Mouse (Mus musculus): ENCODE data around the gene Tbc1d32.

GRCm38 (mm10) chr10:56181727-56182126 is 46.8 kb downstream of the Tbc1d32 start:
- TF ChIP-seq GATA1 (IDR thresholded peaks at IDR 0.05; ENCODE audit: low read depth, low read length) (no peak), EP300 (IDR thresholded peaks at IDR 0.05; ENCODE audit: low read depth in 1 of 2, low read length in 2 of 2) (no peak), ZMIZ1 (IDR thresholded peaks at IDR 0.05; ENCODE audit: low read depth, low read length) (no peak), CTCF (IDR thresholded peaks at IDR 0.05 in 2 of 3, conservative IDR thresholded peaks at IDR 0.05 in 1 of 3; ENCODE audit: control insufficient read depth in 1 of 3, insufficient read depth in 1 of 3, low read depth in 2 of 3, low read length in 3 of 3, poor library complexity in 1 of 3, severe bottlenecking in 1 of 3) (no peak), HCFC1 (IDR thresholded peaks at IDR 0.05; ENCODE audit: low read depth, low read length) (no peak), ELF1 (IDR thresholded peaks at IDR 0.05; ENCODE audit: low read depth, low read length) (no peak), SIN3A (IDR thresholded peaks at IDR 0.05; ENCODE audit: low read length) (no peak), SMC3 (IDR thresholded peaks at IDR 0.05; ENCODE audit: low read depth, low read length) (no peak), RAD21 (IDR thresholded peaks at IDR 0.05; ENCODE audit: low read depth, low read length) (no peak), TAL1 (IDR thresholded peaks at IDR 0.05; ENCODE audit: low read length) (no peak), KAT2A (conservative IDR thresholded peaks at IDR 0.05; ENCODE audit: low read depth, low read length) (no peak), MAFK (IDR thresholded peaks at IDR 0.05; ENCODE audit: borderline replicate concordance, low read depth, low read length) (no peak)

All from MEL (cell line).